Mouse (Mus musculus) adrenal gland (tissue): ENCODE measurements around the gene Prss57.

Experiments used
- intact Hi-C: fragments of 180-260 bp; cut with DNase I; formaldehyde crosslinking; loops from one replicate; pipeline ENCODE4 v1.15.1; 2025

Prss57 gene

DNA sequence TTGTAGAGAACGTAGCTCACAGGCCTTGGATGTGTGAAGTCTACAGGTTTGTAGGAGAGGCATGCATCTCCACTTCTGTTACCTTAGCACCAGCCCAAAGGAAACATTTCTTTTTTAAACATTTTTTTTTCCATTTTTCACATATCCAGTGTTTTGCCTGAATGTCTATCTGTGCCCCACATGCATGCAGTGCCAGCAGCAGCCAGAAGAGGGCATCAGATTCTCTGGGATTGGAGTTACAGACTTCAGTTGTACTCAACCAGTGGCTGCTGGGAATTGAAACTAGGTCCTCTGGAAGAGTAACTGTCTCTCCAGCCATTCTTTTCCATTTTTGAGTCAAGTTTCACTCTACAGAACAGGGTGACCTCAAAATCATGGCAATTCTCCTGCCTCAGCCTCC is 58.3 kb downstream of the Prss57 start:
- intact Hi-C loops, result no loop called here
